Mouse (Mus musculus): Measurements from ENCODE around the gene Ccdc7b. TPM values are rescaled to one million over a fixed set of nuclear protein-coding genes. Genes with fewer than 3 reads are reported as not detected.
"Not testable (repeated sequence)": the region's sequence is repeated elsewhere in the genome, so short reads cannot be mapped to it uniquely, and the experiment has no call there.

Gene Ccdc7b
- not detected for total RNA-seq (2018; cell fraction: chromatin; rRNA removed)
- not detected for total RNA-seq (2018; cell fraction: cytosol; rRNA removed)
- total RNA-seq (2018; cell fraction: nucleus; rRNA removed): not detected
- not detected in 3 replicates for polyA plus RNA-seq (2018)

GRCm38 (mm10) chr8:129066834-129067233, at the start of gene Ccdc7b:
Ccdc7b (plus strand) TSS chr8:129067134.
- WGBS (ENCODE audit: missing documents): no CpG with 5 or more reads among the region's 10 CpGs
- H3K4me3 ChIP-seq (ENCODE audit: inconsistent target); H3K36me3 ChIP-seq (ENCODE audit: inconsistent target); H3K27ac ChIP-seq; H3K79me2 ChIP-seq (ENCODE audit: inconsistent target): not testable (repeated sequence)

GRCm38 (mm10) chr8:129065417-129065816, 1.5 kb upstream of the Ccdc7b start, which contains the start of gene Ccdc7a:
Ccdc7a (minus strand) TSS chr8:129065517.
- WGBS (ENCODE audit: missing documents): no CpG with 5 or more reads among the region's 11 CpGs
- not testable (repeated sequence) for H3K27ac ChIP-seq; H3K79me2 ChIP-seq (ENCODE audit: inconsistent target); H3K36me3 ChIP-seq (ENCODE audit: inconsistent target); H3K4me3 ChIP-seq (ENCODE audit: inconsistent target)

DNA sequence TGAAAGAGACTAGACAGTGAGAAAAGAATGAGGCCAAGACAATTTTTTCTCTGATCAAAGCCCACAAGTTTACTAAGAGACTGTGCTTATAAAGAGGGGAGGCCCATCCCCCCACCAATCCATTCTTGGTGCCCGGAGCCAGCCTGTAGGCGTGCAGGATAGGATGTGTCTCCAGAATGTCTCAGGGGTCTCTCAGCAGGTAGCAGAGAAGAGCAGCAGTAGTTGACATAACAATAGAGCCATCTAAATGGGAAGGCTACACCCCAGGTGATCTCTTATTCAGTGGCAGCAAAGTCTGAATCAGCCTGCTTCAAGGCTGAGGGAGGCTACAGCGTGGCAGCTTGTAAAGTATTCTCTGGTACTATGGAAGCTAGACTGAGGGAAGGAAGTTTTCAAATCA, 48.8 kb downstream of the Ccdc7b start:
- H3K27ac ChIP-seq; H3K4me3 ChIP-seq (ENCODE audit: inconsistent target); H3K79me2 ChIP-seq (ENCODE audit: inconsistent target); H3K36me3 ChIP-seq (ENCODE audit: inconsistent target): not testable (repeated sequence)
- WGBS (ENCODE audit: missing documents): 74% methylated on average over 3 of the region's 3 CpGs

- 83% methylated on average over 1 of the region's 1 CpGs for WGBS (ENCODE audit: missing documents)
- no peak within 1 kb of the TSS for H3K4me3 ChIP-seq (ENCODE audit: inconsistent target)
- no peaks in the 10 kb centered on the region for H3K79me2 ChIP-seq (ENCODE audit: inconsistent target)
- H3K27ac ChIP-seq: no peak within 1 kb of the TSS
- H3K36me3 ChIP-seq (ENCODE audit: inconsistent target): no peaks in the 10 kb centered on the region
These were observed 64.6 kb downstream of the Ccdc7b start, which contains the start of gene Gm10999 for GRCm38 (mm10) chr8:129131561-129131960. Gm10999 (minus strand) TSS chr8:129131661.

DNA sequence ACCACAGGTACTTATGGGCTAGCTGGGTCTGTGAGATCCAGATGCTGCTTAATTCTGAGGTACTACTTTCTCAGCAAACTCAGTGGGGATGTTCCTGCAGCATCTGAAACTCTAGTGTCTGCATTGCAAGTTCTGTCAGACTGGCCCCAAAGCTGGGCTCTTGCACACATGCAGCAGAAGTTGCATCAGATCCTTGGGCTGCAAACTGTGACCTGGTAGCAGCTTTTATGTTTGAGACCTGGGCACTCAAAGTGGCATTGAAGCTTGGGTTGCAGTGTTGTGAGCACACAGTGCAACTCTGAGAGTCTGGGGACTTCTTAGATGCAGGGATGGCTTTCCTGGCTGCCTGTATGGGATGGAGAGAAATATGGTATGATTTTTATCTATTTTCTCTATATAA, 66.5 kb downstream of the Ccdc7b start:
- no peaks in the 10 kb centered on the region for H3K79me2 ChIP-seq (ENCODE audit: inconsistent target)
- H3K4me3 ChIP-seq (ENCODE audit: inconsistent target): no peak overlapping the region
- H3K36me3 ChIP-seq (ENCODE audit: inconsistent target): no peaks in the 10 kb centered on the region
- H3K27ac ChIP-seq: no peak overlapping the region

Other genes with a start within 250 kb of the Ccdc7b start
- not detected in 3 replicates for gene Ccdc7a, start 1.6 kb upstream of the Ccdc7b start, polyA plus RNA-seq (2018)
- not detected in 3 replicates for gene Gm10999, start 64.5 kb downstream of the Ccdc7b start, polyA plus RNA-seq (2018)
- 8.3 to 19.0 TPM (median 11.8 TPM) in 3 replicates for gene 2610044O15Rik8, start 167.3 kb downstream of the Ccdc7b start, polyA plus RNA-seq (2018)